Mouse (Mus musculus) CH12.LX (cell line): ENCODE data around the gene Slc4a1. TPM values are rescaled to one million over a fixed set of nuclear protein-coding genes. Genes with fewer than 3 reads are reported as not detected.
A peak's percentile ranks its signal among the peaks of the same experiment; 100 is the strongest.

Experiments
- DNase-seq: peaks from one replicate; pipeline ENCODE4 v3.0.0-alpha.2; 2013; ENCODE audit errors: extremely low read depth
- H3K27ac ChIP-seq: 2 replicates; pipeline ENCODE4 v1.5.1; 2012; ENCODE audit warnings: low read depth, mild to moderate bottlenecking, control low read depth, moderate library complexity; ENCODE audit not compliant: insufficient read depth
- H3K27me3 ChIP-seq: replicated peaks from 2 replicates; pipeline ENCODE3; 2012; ENCODE audit warnings: inconsistent platforms
- H3K36me3 ChIP-seq, 2 experiments: replicated peaks in 1 of 2; 2 replicates each; pipeline versions ENCODE3 to v1.6.1; 2012; ENCODE audit warnings: inconsistent platforms in 1 of 2, low read length in 1 of 2, mild to moderate bottlenecking in 1 of 2, mixed read lengths in 1 of 2, moderate library complexity in 1 of 2; ENCODE audit not compliant: control insufficient read depth in 1 of 2, insufficient read depth in 1 of 2
- H3K4me1 ChIP-seq, 2 experiments: 2 replicates each; pipeline ENCODE4 v1.6.1; 2012; ENCODE audit warnings: inconsistent platforms in 1 of 2, moderate library complexity in 1 of 2; ENCODE audit not compliant: insufficient read depth in 2 of 2, control insufficient read depth in 1 of 2
- H3K4me2 ChIP-seq: 2 replicates; pipeline ENCODE4 v1.6.1; 2012; ENCODE audit warnings: low read depth, mild to moderate bottlenecking, control low read depth; ENCODE audit not compliant: poor library complexity, insufficient read depth, severe bottlenecking
- H3K4me3 ChIP-seq, 3 experiments: fragments of 150-350 bp in 1 of 3; sonication (generic) in 1 of 3; replicated peaks in 1 of 3; 2 replicates each; pipeline versions ENCODE3 to v1.5.1; 2011 to 2012; ENCODE audit warnings: low read depth in 2 of 3, low read length in 2 of 3, mild to moderate bottlenecking in 2 of 3, moderate library complexity in 2 of 3, control low read depth in 1 of 3, improper control_type of control experiment in 1 of 3, inconsistent platforms in 1 of 3, mixed read lengths in 1 of 3; ENCODE audit not compliant: poor library complexity in 1 of 3
- H3K79me2 ChIP-seq: replicated peaks from 2 replicates; pipeline ENCODE4 v1.6.1; 2012; ENCODE audit warnings: mild to moderate bottlenecking, moderate library complexity; ENCODE audit not compliant: control insufficient read depth, poor library complexity, insufficient read depth, severe bottlenecking; ENCODE audit errors: extremely low read depth
- H3K9ac ChIP-seq: 2 replicates; pipeline ENCODE4 v1.6.1; 2012; ENCODE audit warnings: low read depth, mild to moderate bottlenecking, control low read depth, moderate library complexity; ENCODE audit not compliant: insufficient read depth
- H3K9me3 ChIP-seq: replicated peaks from 2 replicates; pipeline ENCODE3; 2012; ENCODE audit warnings: low read length, inconsistent platforms, mixed read lengths
- CHD1 ChIP-seq: IDR thresholded peaks from 2 replicates; pipeline ENCODE4 v1.6.1; 2012; ENCODE audit warnings: low read depth, low read length, improper control_type of control experiment, inconsistent platforms
- CTCF ChIP-seq, 2 experiments: IDR thresholded peaks in 1 of 2; conservative IDR thresholded peaks in 1 of 2; 2 replicates each; pipeline ENCODE4 v1.5.1; 2011 to 2012; ENCODE audit warnings: low read depth in 2 of 2, low read length in 2 of 2, improper control_type of control experiment in 1 of 2, inconsistent platforms in 1 of 2, mild to moderate bottlenecking in 1 of 2, moderate library complexity in 1 of 2
- ETS1 ChIP-seq: conservative IDR thresholded peaks from 2 replicates; pipeline ENCODE4 v1.6.1; 2012; ENCODE audit warnings: low read depth, mild to moderate bottlenecking, inconsistent platforms, low read length, improper control_type of control experiment, moderate library complexity
- IRF4 ChIP-seq: IDR thresholded peaks from 2 replicates; pipeline ENCODE4 v1.6.1; 2014; ENCODE audit warnings: low read depth, mild to moderate bottlenecking, inconsistent platforms, low read length, improper control_type of control experiment
- JUND ChIP-seq: conservative IDR thresholded peaks from 2 replicates; pipeline ENCODE4 v1.6.1; 2011; ENCODE audit warnings: low read depth, low read length, improper control_type of control experiment
- MAFK ChIP-seq: IDR thresholded peaks from 2 replicates; pipeline ENCODE4 v1.6.1; 2011; ENCODE audit warnings: low read length, improper control_type of control experiment; ENCODE audit not compliant: insufficient replicate concordance
- MAX ChIP-seq: IDR thresholded peaks from 2 replicates; pipeline ENCODE4 v1.6.1; 2011; ENCODE audit warnings: low read length, improper control_type of control experiment
- MAZ ChIP-seq: IDR thresholded peaks from 2 replicates; pipeline ENCODE4 v1.6.1; 2012; ENCODE audit warnings: low read depth, mild to moderate bottlenecking, inconsistent platforms, low read length, improper control_type of control experiment, moderate library complexity
- NRF1 ChIP-seq: IDR thresholded peaks from 2 replicates; pipeline ENCODE4 v1.6.1; 2014; ENCODE audit warnings: low read depth, mild to moderate bottlenecking, inconsistent platforms, low read length, improper control_type of control experiment, moderate library complexity
- POLR2A ChIP-seq: IDR thresholded peaks from 2 replicates; pipeline ENCODE4 v1.6.1; 2011; ENCODE audit warnings: low read depth, mild to moderate bottlenecking, improper control_type of control experiment, low read length
- RAD21 ChIP-seq: IDR thresholded peaks from 2 replicates; pipeline ENCODE4 v1.6.1; 2011; ENCODE audit warnings: low read depth, mild to moderate bottlenecking, low read length, improper control_type of control experiment, moderate library complexity
- TBP ChIP-seq: conservative IDR thresholded peaks from 2 replicates; pipeline ENCODE4 v1.6.1; 2011; ENCODE audit warnings: low read depth, low read length, improper control_type of control experiment
- UBTF ChIP-seq: IDR thresholded peaks from 2 replicates; pipeline ENCODE4 v1.6.1; 2012; ENCODE audit warnings: low read depth, mild to moderate bottlenecking, inconsistent platforms, low read length, improper control_type of control experiment, moderate library complexity
- USF1 ChIP-seq: IDR thresholded peaks from 2 replicates; pipeline ENCODE4 v1.6.1; 2014; ENCODE audit warnings: low read depth, mild to moderate bottlenecking, inconsistent platforms, low read length, improper control_type of control experiment
- ZNF384 ChIP-seq: IDR thresholded peaks from 2 replicates; pipeline ENCODE4 v1.6.1; 2012; ENCODE audit warnings: low read depth, low read length, improper control_type of control experiment, inconsistent platforms
- dilution Hi-C: fragments of 300-500 bp; cut with MboI; formaldehyde crosslinking; loops from 2 replicates; pipeline ENCODE4 v1.14.3; 2020; ENCODE audit warnings: low sequenced_read_pairs; ENCODE audit not compliant: extremely low pct_unique_long_range_greater_than_20kb, extremely low pct_ligation_motif_present
- in situ Hi-C: fragments of 300-500 bp; cut with MboI; formaldehyde crosslinking; loops from 3 replicates; pipeline ENCODE4 v1.14.3; 2019; ENCODE audit warnings: low sequenced_read_pairs, low pct_ligation_motif_present, low pct_unique_long_range_greater_than_20kb, mixed read lengths
- polyA plus RNA-seq: library from polyadenylated mRNA; unstranded; fragments of >175 nt; gene quantifications from 2 replicates; pipeline ENCODE4 v1.2.1, GENCODE M21; 2012; ENCODE audit warnings: low read depth; ENCODE audit not compliant: insufficient read length
- total RNA-seq, 2 experiments: library from RNA; depleted of rRNA; stranded (reverse); fragments of 300-350 nt in 1 of 2; fragments of >200 nt in 1 of 2; gene quantifications; 2 replicates each; pipeline ENCODE4 v1.2.3; 2012 to 2014

Gene Slc4a1
- total and polyA plus RNA-seq, 3 experiments: 0.08 TPM; not detected in 2

- in situ Hi-C loops: no loop called here
- dilution Hi-C loops: no loop called here
- Histone ChIP-seq H3K9ac (no peak overlapping the region), H3K27me3 (peaks cover 37% of the 10 kb centered on the region), H3K4me3 (no peak overlapping the region), H3K4me1 (no peaks in the 10 kb centered on the region), H3K9me3 (peaks cover 4% of the 10 kb centered on the region), H3K79me2 (no peaks in the 10 kb centered on the region), H3K27ac (no peak overlapping the region), H3K4me2 (no peak overlapping the region), H3K36me3 (no peaks in the 10 kb centered on the region)
- TF ChIP-seq MAFK (no peak), MAZ (no peak), TBP (no peak), ZNF384 (no peak), ETS1 (peak; percentile 26; the same call in 1 of the 2 replicates), JUND (no peak)
- no peak for DNase-seq
These were observed 27.4 kb downstream of the Slc4a1 start for GRCm38 (mm10) chr11:102338561-102338960.

DNA sequence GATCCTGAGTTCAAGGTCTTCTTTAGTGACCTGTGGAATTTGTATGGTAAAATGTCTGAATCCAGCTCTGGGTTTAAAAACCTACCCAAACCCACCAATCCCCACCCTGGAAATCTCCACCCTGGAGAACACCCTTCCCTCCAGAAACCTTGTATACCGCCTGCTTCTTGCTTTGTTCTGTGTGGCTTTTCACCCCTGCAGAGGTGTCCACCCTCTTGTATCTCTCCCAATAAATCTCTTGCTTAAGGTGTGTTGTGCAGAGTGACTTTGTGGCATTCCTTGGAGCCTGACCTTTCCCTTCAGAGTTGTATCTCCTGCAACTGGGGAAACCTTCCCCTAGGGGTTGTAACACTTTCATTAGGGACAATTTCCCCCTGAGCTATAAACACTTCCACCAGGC is 28.1 kb downstream of the Slc4a1 start:
- Histone ChIP-seq H3K4me1 (no peaks in the 10 kb centered on the region), H3K4me2 (no peak overlapping the region), H3K4me3 (no peak overlapping the region), H3K27ac (no peak overlapping the region), H3K36me3 (no peaks in the 10 kb centered on the region), H3K79me2 (no peaks in the 10 kb centered on the region), H3K9me3 (peaks cover 8% of the 10 kb centered on the region), H3K9ac (no peak overlapping the region), H3K27me3 (peaks cover 38% of the 10 kb centered on the region)
- in situ Hi-C loops: no loop called here
- dilution Hi-C loops: no loop called here
- TF ChIP-seq JUND (no peak), RAD21 (no peak), ETS1 (no peak)
- DNase-seq: no peak

GRCm38 (mm10) chr11:102336191-102336590 is 29.8 kb downstream of the Slc4a1 start:
- H3K4me1 ChIP-seq: no peaks in the 10 kb centered on the region
- H3K79me2 ChIP-seq: no peaks in the 10 kb centered on the region
- dilution Hi-C loops (no loop called here), in situ Hi-C loops (no loop called here)
- no peak overlapping the region for H3K27ac ChIP-seq
- no peak overlapping the region for H3K4me3 ChIP-seq
- no peak for TF ChIP-seq NRF1
- no peak for TF ChIP-seq USF1
- no peak for TF ChIP-seq CTCF (conservative IDR thresholded peaks at IDR 0.05 in 1 of 2, IDR thresholded peaks at IDR 0.05 in 1 of 2; ENCODE audit: low read depth in 2 of 2, low read length in 2 of 2)
- no peak for TF ChIP-seq POLR2A
- no peak for TF ChIP-seq IRF4
- TF ChIP-seq TBP: no peak
- TF ChIP-seq CHD1: no peak
- TF ChIP-seq RAD21: no peak
- TF ChIP-seq MAX: no peak
- TF ChIP-seq UBTF: no peak
- H3K9ac ChIP-seq: no peak overlapping the region
- peaks cover 11% of the 10 kb centered on the region for H3K9me3 ChIP-seq
- no peak for DNase-seq
- H3K4me2 ChIP-seq: no peak overlapping the region
- no peaks in the 10 kb centered on the region for H3K36me3 ChIP-seq
- H3K27me3 ChIP-seq: peaks cover 36% of the 10 kb centered on the region
